In the genomic region with DNA sequence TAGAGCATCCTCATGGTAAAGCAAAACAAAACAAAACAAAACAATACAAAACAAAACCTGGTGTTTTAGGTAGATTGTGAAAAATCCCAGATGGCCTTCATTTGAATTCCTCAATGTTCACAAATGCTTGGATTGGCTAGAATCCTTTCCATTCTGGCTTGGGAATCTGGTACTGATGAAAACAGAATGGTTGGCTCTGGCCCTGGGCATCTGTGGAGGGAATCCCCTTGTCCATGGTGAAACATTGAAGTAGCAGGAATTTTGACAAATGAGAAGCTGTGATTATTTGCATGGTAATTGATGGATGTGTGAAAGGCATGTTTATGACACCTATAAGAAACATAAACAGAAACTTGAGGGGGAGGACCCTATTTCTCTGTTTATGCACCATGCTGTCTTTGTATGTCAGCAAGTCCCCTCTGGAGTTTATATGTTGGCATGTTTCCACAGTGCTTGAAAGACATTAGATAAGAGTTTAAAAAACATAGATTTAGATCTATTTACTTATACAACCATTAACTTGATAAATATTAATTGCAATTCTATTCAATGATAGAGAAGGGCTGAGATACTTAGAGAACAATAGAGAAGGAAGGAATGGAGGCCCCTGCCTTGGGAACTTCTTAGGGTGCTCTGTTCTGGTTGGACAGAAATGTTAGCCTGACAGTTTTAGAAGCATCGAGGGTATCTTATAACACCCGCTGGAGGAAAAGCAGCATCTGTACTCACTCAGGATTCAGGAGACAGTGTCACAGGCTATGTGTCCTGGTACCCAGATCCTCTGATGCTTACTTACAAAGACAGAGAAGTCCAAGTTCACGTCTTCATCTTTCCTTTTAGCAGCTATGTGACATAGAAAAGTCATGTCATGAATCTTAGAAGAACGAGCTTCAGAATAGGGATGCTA, we compare ENCODE assay signal across 17 mouse cellular contexts.
DNase-seq lines count a peak whose midpoint lies in the region; ATAC-seq and TF ChIP-seq lines count a peak whose summit lies in the region.
"Had no signal": no experiment of that assay in that cellular context is flagged by ENCODE, and none has a peak within 500 bp of the region (broad histone marks: within the 10 kb centered on the region; RNA-seq: fewer than 3 reads in every experiment).

No protein-coding gene starts in this region.

- ATAC-seq in forebrain, embryonic 15.5 days (replicated peaks) = peak; percentile 60
- ATAC-seq in lung, embryonic 15.5 days (ENCODE audit: borderline replicate concordance, extremely low read depth, low FRiP score, low TSS enrichment) = peak; percentile 91
- ATAC-seq in lung, postnatal 0 days = no peak
- peak; percentile 62 for ATAC-seq in forebrain, embryonic 16.5 days
- no peak for ATAC-seq in heart, embryonic 12.5 days (ENCODE audit: insufficient number of reproducible peaks, low FRiP score)
- ATAC-seq: intestine, embryonic 15.5 days had no signal

- H3K4me3 ChIP-seq in forebrain, embryonic 15.5 days = no peak overlapping the region
- H3K4me3 ChIP-seq in forebrain, embryonic 10.5 days = no peak overlapping the region
- no peak overlapping the region for H3K4me3 ChIP-seq in lung, embryonic 15.5 days
- H3K4me3 ChIP-seq in lung, postnatal 0 days (ENCODE audit: low read depth, low read length) = no peak overlapping the region
- H3K4me3 ChIP-seq in forebrain, embryonic 16.5 days (replicated peaks; ENCODE audit: low read length) = no peak overlapping the region
- no peak overlapping the region for H3K4me3 ChIP-seq in heart, embryonic 12.5 days
- H3K4me3 ChIP-seq: heart, adult 2 months; hindbrain, embryonic 10.5 days; intestine, embryonic 15.5 days had no signal

- H3K4me1 ChIP-seq in forebrain, embryonic 15.5 days = no peaks in the 10 kb centered on the region
- H3K4me1 ChIP-seq in forebrain, embryonic 10.5 days = no peaks in the 10 kb centered on the region
- H3K4me1 ChIP-seq in lung, embryonic 15.5 days = 0 out of 2 replicates have a peak, but pooled peaks cover 6% of the 10 kb centered on the region
- no peaks in the 10 kb centered on the region for H3K4me1 ChIP-seq in lung, postnatal 0 days (ENCODE audit: insufficient read depth, low read depth, low read length)
- H3K4me1 ChIP-seq in forebrain, embryonic 16.5 days (replicated peaks; ENCODE audit: control insufficient read depth, insufficient read depth, low read length) = no peaks in the 10 kb centered on the region
- H3K4me1 ChIP-seq in heart, embryonic 12.5 days (replicated peaks) = no peaks in the 10 kb centered on the region
- H3K4me1 ChIP-seq: intestine, embryonic 15.5 days had no signal

- peaks cover 11% of the 10 kb centered on the region; the same call in 1 of the 2 replicates for H3K27me3 ChIP-seq in forebrain, embryonic 15.5 days
- no peaks in the 10 kb centered on the region for H3K27me3 ChIP-seq in forebrain, embryonic 10.5 days (ENCODE audit: poor library complexity, severe bottlenecking)
- H3K27me3 ChIP-seq in lung, embryonic 15.5 days = no peaks in the 10 kb centered on the region
- no peaks in the 10 kb centered on the region for H3K27me3 ChIP-seq in lung, postnatal 0 days (replicated peaks; ENCODE audit: insufficient read depth, low read length)
- peaks cover 10% of the 10 kb centered on the region; the same call in 1 of the 2 replicates for H3K27me3 ChIP-seq in forebrain, embryonic 16.5 days (replicated peaks; ENCODE audit: control insufficient read depth, insufficient read depth, low read length)
- no peaks in the 10 kb centered on the region for H3K27me3 ChIP-seq in heart, embryonic 12.5 days (replicated peaks)
- H3K27me3 ChIP-seq: intestine, embryonic 15.5 days had no signal

- no peaks in the 10 kb centered on the region for H3K36me3 ChIP-seq in forebrain, embryonic 15.5 days
- H3K36me3 ChIP-seq in forebrain, embryonic 10.5 days (replicated peaks) = no peaks in the 10 kb centered on the region
- H3K36me3 ChIP-seq in lung, embryonic 15.5 days = no peaks in the 10 kb centered on the region
- H3K36me3 ChIP-seq in lung, postnatal 0 days (ENCODE audit: insufficient read depth, low read length) = no peaks in the 10 kb centered on the region
- H3K36me3 ChIP-seq in forebrain, embryonic 16.5 days (ENCODE audit: control insufficient read depth, insufficient read depth) = no peaks in the 10 kb centered on the region
- no peaks in the 10 kb centered on the region for H3K36me3 ChIP-seq in heart, embryonic 12.5 days
- H3K36me3 ChIP-seq: hindbrain, embryonic 10.5 days; intestine, embryonic 15.5 days had no signal

- no peaks in the 10 kb centered on the region for H3K9me3 ChIP-seq in forebrain, embryonic 15.5 days
- H3K9me3 ChIP-seq in forebrain, embryonic 10.5 days = no peaks in the 10 kb centered on the region
- no peaks in the 10 kb centered on the region for H3K9me3 ChIP-seq in lung, embryonic 15.5 days
- no peaks in the 10 kb centered on the region for H3K9me3 ChIP-seq in lung, postnatal 0 days (ENCODE audit: low read length)
- no peaks in the 10 kb centered on the region for H3K9me3 ChIP-seq in forebrain, embryonic 16.5 days (ENCODE audit: control insufficient read depth, low read length)
- H3K9me3 ChIP-seq in heart, embryonic 12.5 days (replicated peaks) = no peaks in the 10 kb centered on the region
- H3K9me3 ChIP-seq: hindbrain, embryonic 10.5 days; intestine, embryonic 15.5 days had no signal

- WGBS in forebrain, embryonic 15.5 days = 89% methylated on average over 4 of the region's 4 CpGs
- 84% methylated on average over 4 of the region's 4 CpGs for WGBS in forebrain, embryonic 10.5 days
- WGBS in lung, embryonic 15.5 days = 33% methylated on average over 4 of the region's 4 CpGs
- WGBS in lung, postnatal 0 days = 36% methylated on average over 4 of the region's 4 CpGs
- WGBS in forebrain, embryonic 16.5 days = 84% methylated on average over 4 of the region's 4 CpGs
- 65% methylated on average over 4 of the region's 4 CpGs for WGBS in heart, embryonic 12.5 days

- no peak overlapping the region for H3K27ac ChIP-seq in forebrain, embryonic 15.5 days (replicated peaks)
- H3K27ac ChIP-seq in forebrain, embryonic 10.5 days = no peak overlapping the region
- H3K27ac ChIP-seq in lung, embryonic 15.5 days = no peak overlapping the region
- no peak overlapping the region for H3K27ac ChIP-seq in lung, postnatal 0 days (ENCODE audit: low read length)
- no peak overlapping the region for H3K27ac ChIP-seq in forebrain, embryonic 16.5 days (ENCODE audit: low read length)
- H3K27ac ChIP-seq in heart, embryonic 12.5 days (ENCODE audit: poor library complexity, severe bottlenecking) = no peak overlapping the region
- H3K27ac ChIP-seq: heart, adult 2 months; hindbrain, embryonic 10.5 days; hindbrain, embryonic 14.5 days; intestine, embryonic 15.5 days had no signal

- DNase-seq in forebrain, embryonic 10.5 days (ENCODE audit: extremely low spot score, low spot score) = no peak
- DNase-seq in lung, postnatal 0 days (ENCODE audit: low spot score) = no peak
- DNase-seq: adrenal gland, adult 2 months; adrenal gland, postnatal 25 days; cerebellum, adult 11-12 months; cerebellum, adult 9-10 months; cerebellum, postnatal 36 days; gastrocnemius, postnatal 14 days; heart, adult 2 months had no signal

- H3K4me2 ChIP-seq in forebrain, embryonic 15.5 days (replicated peaks) = no peak overlapping the region
- H3K4me2 ChIP-seq in lung, embryonic 15.5 days = no peak overlapping the region
- no peak overlapping the region for H3K4me2 ChIP-seq in lung, postnatal 0 days (replicated peaks; ENCODE audit: low read depth, low read length)
- H3K4me2 ChIP-seq in forebrain, embryonic 16.5 days (ENCODE audit: low read length) = no peak overlapping the region
- no peak overlapping the region for H3K4me2 ChIP-seq in heart, embryonic 12.5 days
- H3K4me2 ChIP-seq: heart, embryonic 11.5 days; hindbrain, embryonic 14.5 days; intestine, embryonic 15.5 days had no signal

- H3K9ac ChIP-seq in forebrain, embryonic 15.5 days (replicated peaks) = no peak overlapping the region
- H3K9ac ChIP-seq in lung, embryonic 15.5 days = no peak overlapping the region
- H3K9ac ChIP-seq in lung, postnatal 0 days (replicated peaks; ENCODE audit: low read depth) = no peak overlapping the region
- no peak overlapping the region for H3K9ac ChIP-seq in forebrain, embryonic 16.5 days (replicated peaks; ENCODE audit: low read depth, low read length)
- no peak overlapping the region for H3K9ac ChIP-seq in heart, embryonic 12.5 days
- H3K9ac ChIP-seq: hindbrain, embryonic 14.5 days; intestine, embryonic 15.5 days had no signal

- TF ChIP-seq CTCF in lung, postnatal 0 days (IDR thresholded peaks at IDR 0.05) = no peak

- no peak for TF ChIP-seq EP300 in lung, postnatal 0 days (IDR thresholded peaks at IDR 0.05)

Comparison
In these comparisons a context has a peak if more than half of its experiments do, and no peak if none do; other contexts are left out.
1. ATAC-seq: peak in forebrain, embryonic 15.5 days (single experiment), lung, embryonic 15.5 days (single experiment) and forebrain, embryonic 16.5 days (single experiment); none in lung, postnatal 0 days (single experiment) and heart, embryonic 12.5 days (single experiment).